Mouse (Mus musculus) adrenal gland, adult 8-10 months (tissue): Measurements from ENCODE around the gene Spata31d1b. TPM values are rescaled to one million over a fixed set of nuclear protein-coding genes. Genes with fewer than 3 reads are reported as not detected.
"Not testable (repeated sequence)": the region's sequence is repeated elsewhere in the genome, so short reads cannot be mapped to it uniquely, and the experiment has no call there.

Experiments
- DNase-seq: peaks from one replicate; pipeline ENCODE4 v3.0.0; 2022
- total RNA-seq, 4 experiments: library from RNA; stranded (reverse); gene quantifications; 2 replicates each; pipeline ENCODE4 v1.2.4; 2022

Gene Spata31d1b
- not detected for total RNA-seq

DNA sequence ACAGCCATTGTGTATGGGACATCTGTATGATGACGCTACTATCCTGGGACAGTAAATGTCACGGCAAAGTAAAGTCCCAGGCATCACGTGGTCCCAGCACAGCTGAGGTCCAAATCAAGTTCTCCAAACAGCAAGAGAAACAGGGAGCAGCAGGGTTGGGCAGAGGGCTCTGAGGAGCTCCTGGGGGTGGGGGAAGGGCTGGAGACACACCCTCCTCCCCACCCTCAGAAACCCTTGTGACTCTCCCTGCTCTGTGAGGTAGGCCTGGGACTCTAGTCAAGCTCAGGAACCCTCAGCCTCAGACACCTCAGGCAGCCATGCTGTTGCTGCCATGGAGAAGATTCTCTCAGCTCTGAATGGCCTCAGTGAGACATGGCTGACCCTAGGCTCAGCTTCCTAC lies at the start of gene Spata31d1b:
Spata31d1b (plus strand) TSS at position 301 of the 400 bp plus-strand sequence.
- not testable (repeated sequence) for DNase-seq

DNA sequence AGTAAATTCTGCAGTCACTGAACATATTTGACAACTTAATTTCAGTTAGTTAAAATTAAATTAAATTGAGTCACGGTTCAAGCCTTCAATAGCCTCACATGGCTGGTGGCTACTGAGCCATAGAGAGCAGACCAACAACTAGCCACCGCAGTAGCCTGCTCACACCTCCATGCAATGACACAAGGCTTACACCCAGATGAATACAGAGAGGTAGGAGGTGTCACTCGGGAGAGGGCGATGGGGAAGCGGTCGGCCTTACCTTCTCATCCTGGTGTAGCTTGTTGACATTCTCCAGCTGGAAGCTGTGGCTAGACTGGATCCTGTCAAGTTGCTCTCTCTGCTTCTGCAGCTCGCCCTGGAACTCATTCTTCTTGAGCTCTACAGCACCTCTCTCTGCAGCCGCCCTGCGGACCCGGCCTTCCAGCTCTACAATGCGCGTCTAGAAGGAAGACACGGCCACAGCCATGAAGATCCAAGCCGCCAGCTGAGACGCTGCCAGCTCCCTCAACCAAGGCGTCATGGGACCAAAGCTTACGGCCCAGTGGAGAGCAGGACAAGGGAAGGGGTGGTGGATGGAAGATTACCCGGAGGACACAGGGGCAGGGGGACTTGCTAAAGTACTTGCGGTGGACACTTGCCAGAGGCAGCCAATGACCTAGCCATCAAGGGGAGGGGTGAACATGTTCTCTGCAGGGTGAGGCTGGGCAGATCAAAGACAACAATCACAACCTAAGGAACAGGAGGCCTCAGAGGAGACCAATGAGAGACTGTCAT lies 48.0 kb upstream of the Spata31d1b start:
- no peak for DNase-seq

DNA sequence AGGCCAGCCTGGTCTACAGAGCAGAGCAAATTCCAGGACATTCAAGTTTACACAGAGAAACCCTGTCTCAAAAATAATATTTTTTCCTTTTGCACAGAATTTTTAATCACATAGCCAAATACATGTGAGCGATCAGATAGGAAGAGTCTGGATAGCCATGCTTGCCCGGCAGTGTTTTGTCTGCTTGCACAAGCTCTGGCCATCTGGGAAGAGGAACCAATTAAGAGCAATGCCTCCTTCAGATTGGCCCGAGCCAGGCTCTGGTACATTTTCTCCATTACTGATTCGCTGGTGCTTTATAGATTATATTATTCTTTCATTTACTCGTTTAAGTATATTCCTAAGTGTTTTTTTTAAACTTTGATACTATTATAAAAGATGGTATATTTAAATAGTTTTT lies 44.3 kb upstream of the Spata31d1b start:
- DNase-seq = no peak

DNA sequence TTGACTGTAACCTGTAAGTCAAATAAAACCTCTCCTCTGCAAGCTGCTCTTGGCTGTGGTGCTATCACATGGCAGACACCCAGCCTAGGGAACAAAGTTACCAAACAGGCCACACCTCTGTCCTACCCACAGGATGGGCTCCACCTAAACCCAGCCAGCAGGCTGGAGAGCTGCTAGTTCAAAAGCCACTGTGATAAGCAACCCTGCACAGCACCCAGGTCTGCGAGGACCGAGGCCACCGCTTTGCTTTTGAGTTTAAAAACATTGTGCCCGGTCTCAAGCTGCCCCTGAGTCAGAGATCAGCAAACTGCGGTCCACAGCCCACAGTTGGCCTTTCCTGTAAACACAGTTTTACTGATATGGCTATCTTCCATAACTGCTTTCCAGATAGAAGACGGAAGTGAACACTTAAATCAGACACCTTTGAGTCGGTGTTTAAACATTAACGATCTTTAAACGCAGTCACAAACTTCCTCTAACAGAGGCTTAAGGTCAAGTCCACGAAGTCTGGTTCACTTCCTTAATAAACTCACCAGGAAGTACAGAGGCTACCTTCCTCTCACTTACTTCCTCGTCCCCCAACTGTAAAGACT lies 43.5 kb upstream of the Spata31d1b start:
- DNase-seq = no peak

DNA sequence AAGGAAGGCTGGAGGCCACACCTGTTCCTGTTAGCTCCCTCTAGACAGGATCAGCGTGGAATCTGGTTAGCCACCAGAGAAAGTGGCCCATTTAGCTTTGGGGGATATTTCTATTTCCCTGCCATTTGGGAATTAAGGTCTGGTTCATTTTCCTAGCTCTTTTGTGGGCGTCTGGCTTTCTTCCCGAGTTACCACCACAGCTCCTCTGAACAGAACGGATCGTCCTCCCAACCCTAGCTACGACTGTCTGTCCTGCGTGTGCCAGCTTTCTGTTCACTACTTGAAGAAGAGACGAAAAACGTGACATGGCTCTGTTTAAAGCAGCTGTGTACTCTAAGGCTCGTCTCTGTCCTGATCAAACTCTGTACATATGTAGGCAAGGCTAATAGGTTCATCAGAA lies 42.1 kb upstream of the Spata31d1b start:
- no peak for DNase-seq

DNA sequence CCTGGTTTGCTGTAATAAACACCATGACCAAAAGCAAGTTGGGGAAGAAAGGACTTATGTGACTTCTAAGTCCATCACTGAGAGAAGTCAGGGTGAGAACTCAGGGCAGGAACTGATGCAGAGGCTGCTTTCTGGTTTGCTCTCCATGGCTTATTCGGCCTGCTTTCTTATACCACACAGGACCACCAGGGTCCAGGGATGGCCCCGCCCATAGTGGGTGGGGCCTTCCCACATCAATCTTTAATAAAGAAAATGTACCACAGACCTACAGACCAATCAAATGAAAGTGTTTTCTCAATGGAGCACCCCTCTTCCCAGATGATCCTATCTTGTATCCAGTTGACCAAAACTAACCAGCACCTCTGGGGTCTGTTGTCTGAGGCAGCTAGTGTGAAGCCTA lies 40.6 kb upstream of the Spata31d1b start:
- no peak for DNase-seq

DNA sequence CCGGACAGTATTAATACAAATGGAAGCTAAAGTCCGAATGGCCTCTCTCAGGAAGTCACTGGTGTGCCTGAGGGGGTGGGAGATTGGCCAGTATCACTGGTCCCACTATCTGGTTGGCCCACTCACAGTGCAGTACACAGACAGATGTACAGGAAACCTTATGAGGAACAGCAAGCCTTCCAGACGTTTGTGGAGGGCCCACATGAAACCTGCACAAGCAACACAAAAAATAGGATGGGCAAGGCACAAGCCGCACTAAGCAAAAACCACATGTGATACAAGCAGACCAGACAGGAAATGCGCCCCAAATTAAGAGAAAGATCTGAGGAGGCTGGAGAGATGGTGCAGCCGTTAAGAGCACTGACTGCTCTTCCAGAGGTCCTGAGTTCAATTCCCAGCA lies 39.8 kb upstream of the Spata31d1b start:
- no peak for DNase-seq

DNA sequence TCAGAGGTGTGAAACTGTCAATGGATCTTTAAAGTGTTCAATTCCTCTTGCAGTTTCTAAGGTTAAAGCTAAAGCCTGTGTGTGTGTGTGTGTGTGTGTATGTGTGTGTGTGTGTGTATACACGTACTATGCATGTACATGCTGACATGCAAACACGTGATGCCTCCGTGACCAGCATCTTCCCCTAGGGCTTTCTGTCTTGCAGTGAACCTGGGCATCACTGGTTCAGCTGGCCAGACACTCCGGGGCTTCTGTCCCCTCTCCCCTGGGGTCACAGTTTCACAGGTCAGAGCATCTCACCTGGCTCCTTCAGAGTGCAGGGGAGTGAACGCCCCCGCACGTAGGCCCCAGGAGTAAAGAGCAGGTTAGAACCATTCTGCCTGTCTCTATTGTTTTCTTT lies 38.5 kb upstream of the Spata31d1b start:
- DNase-seq = no peak

DNA sequence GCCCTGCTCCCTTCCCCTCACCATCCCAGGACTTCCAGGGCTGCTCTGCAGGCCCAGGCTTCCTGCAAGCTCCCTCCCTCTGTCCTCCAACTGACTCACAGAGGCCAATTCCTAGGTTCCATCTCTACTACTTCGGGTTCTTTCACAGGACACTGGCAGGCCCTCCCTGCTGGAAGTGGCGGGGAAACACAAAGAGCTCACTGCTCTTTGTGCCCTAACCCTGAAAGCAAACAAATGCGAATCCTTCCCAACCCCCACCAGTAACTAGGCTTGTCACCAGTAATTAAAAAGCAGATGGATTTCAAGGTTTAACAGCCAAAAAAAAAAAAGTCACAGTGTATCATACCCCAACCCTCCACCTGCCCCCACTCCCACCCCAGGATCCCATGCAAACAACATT lies 37.9 kb upstream of the Spata31d1b start:
- DNase-seq = no peak

DNA sequence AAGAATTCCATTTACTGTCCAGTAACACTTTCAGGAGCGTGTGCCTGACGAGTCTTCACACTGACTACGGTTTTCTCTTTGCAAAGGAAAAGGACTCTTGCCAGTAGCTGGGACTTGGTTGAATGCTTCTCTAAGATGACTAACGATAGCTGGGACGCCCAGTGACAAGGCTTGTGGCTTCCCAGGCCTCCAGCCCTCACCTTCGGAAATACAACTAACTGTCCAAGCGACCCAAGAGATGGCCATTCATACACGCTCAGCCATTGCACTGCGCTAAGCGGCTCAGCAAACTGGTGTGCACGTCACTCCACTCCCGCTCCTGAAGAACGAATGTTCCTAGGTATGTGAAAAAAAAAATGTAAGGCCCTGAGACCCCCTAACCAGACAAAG lies 37.3 kb upstream of the Spata31d1b start:
- DNase-seq = no peak

DNA sequence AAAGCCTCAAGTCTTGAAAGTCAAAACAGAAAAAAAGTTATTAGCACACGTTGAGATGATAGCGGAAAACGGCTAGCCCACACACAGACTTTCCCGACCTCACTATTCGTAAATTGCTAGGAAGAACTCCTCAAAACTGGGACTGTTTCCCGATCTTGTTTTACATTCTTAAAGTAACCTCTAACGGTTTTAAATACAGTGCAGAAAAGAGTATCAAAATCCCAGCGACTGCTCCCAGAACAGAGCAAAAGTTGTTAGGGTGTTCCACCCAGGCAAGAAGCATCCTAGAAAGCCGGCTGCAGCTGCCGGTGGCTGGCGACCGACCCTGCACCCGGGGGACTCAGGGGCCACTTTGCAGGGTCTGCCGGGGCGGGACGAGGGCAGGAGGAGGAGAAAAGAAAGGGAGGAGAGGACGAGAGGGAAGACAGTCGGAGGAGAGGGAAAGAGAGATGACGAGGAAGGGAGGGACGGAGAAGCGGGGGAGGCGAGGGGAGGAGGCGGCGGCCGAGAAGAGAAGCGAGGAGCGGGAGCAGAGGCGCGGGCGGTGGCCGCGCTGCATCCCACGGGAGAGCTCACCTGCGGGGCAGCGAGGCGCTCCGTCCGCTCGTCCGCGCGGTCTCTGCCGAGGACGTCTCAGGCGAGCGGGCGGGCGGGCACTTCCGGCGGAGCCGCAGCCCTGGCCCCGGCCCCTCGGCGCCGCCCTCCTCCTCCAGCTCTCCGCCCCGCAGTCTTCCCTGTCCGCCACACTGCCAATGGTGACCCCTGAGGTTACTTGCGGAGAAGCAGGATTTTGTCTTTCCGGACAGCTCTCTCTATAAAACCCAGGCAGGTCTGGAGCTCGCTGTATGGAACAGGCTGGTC lies 36.7 kb upstream of the Spata31d1b start, which contains the start of gene Golm1:
Golm1 (minus strand) TSS at position 661 of the 861 bp plus-strand sequence.
- peak; percentile 15 for DNase-seq

DNA sequence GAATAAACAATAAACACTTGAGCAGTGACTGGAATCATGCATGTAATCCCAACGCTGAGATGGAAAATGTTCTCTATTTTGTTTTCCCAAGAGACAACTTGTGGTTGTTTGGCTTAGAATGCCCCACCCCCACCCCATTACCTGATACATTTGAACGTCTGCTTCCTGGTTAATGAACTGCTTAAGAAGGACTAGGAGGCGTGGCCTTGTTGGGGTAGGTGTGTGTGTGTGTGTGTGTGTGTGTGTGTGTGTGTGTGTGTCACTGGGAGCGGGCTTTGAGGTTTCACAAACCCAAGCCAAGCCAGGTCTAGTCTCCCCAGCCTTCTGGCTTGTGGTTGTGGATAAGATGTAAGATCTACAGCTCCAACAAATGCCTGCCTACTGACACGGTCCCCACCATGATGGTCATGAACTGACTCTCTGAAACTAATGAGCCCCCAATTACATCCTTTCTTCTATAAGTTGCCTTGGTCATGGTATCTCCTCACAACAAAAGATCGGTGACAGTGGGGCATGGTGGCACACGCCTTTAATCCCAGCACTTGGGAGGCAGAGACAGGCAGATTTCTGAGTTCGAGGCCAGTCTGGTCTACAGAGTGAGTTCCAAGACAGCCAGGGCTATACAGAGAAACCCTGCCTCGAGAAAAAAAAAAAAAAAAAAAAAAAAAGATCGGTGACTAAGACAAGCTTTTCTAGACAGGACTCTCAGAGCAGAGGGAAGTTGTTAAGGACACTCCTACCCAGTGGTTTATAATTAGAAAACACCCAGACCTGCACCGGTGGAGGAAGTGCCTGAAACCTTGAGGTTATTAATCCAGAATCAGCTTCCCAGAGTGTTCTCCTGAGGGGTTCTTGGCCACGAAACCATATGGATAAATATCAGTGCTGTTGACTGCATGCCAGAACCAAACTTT lies 35.5 kb upstream of the Spata31d1b start:
- DNase-seq = no peak

DNA sequence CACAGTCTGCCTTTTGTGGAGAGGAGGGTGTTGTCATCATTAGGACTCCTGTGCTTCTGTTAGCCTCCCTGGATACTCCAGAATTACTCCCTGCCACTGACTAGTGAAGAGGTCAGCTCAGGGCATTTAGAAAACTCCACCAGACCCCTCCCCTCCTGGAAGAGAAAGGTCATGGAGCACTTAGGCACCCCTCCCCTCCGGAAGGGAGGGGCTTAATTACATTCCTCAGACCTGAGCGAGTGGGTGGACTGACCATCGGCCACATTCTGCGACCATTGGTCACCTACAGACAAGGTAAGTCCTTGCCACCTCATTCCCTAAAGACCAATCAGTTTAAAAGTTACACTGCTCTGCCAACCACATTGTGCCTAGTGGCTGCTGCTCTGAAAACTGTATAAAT lies 32.8 kb upstream of the Spata31d1b start:
- no peak for DNase-seq

DNA sequence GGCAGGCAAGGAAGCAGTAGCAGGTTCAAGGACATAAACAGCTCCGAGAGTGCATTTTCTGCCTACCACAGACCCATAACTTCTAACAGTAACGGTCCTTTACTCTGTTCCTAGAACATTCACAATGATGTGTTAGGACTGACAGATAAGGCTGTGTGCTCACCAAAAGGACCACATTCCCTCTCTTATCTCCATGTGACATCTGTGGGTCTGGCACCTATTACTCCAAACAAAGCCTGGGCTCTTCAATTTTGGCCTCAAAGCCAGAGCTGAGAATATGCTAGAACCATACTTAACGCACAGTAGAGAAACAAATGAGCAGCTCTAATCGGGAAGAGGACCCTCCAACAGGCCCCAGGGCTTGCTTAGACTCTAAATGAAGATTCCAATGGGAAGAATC lies 32.2 kb upstream of the Spata31d1b start:
- no peak for DNase-seq

DNA sequence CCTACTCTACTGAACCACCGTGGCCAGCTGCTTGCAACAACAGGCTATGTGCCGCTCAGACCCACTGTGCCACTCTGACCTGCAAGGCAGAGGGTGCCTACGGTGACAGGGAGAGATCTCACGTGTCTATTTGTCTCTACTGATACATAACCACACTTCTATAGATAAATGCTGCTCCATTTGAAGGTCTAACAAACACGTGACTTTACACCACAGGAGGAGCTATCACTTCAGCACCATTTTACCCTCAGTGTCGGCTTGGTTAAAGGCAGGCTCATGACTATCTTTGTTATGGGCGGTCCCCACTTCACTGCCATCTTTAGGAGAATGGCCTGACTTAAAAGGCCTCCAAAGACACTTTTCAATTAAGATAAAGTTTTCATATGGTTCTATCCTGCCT lies 29.5 kb upstream of the Spata31d1b start:
- no peak for DNase-seq

DNA sequence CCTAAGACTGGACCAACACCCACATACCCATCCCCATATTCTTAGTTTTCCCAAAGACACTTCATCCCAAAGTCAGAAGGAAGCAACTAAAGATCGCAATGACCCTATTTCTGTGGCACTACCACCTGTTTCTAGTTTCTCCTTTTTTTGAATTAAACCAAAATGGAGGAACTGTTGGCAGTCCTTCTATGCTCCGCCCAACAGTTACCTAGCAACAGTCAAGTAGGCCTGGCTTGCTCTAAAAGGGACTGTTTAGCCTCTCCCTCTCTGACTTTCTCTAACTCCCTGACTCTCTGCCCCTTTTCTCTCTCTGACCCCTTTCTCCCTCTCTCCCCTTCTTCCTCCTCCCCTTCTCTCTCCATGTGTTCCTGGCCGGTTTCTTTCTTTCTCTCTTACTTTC lies 26.8 kb upstream of the Spata31d1b start:
- no peak for DNase-seq

DNA sequence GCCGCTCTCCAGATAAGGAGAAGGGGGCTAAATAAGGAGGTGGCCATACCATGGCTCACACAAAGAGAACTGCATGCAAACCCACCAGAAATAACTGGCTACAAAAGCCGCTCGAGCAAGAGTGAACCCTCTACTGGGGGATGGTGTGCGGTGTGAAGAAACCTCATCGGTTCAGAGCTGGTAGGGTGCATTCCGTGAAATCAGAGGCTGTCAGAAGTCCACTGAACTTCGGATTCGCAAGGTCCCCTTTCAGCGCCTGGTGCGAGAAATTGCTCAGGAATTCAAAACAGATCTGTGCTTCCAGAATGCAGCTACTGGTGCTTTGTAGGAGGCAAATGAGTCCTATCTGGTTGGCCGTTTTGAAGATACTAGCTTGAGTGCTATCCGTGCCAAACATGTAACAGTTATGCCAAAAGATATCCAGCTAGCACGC lies 23.7 kb upstream of the Spata31d1b start:
- no peak for DNase-seq

DNA sequence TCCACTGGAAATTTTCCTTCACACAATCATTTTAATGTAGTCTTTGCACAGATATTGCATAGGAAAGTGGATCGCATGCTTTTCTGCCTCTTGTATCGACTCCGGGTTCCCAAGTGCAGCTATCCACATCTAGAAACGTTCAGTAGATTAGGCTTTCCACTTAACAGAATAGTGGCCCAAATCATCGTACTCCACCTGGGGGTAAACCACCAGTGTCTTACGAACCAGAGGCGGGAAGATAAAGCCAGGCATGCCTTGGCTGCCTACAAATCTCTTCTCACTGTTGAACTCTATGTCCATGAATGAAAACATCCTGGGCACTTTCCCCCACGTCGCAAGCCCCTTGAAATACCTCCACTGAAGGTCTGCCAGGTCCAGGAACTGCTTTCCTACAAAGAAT lies 22.8 kb upstream of the Spata31d1b start:
- DNase-seq = no peak

DNA sequence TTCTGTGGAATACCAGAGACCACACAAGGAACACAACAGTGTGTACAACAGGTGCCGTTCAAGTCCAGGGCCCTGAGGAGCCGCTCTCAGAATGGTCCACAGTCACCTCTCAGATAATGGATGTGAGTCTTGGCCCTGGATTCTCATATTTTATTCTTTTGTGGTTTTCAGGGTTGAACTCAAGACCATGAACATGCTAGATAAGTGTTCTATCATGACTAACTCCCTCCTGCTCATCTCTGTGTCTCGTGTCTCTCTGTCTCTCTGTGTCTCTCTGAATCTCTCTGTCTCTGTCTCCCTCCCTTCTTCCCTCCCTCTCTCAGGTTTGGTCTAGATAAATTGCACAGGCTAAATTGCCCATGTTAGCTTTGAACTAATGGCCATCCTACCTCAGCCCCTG lies 22.2 kb upstream of the Spata31d1b start:
- no peak for DNase-seq

DNA sequence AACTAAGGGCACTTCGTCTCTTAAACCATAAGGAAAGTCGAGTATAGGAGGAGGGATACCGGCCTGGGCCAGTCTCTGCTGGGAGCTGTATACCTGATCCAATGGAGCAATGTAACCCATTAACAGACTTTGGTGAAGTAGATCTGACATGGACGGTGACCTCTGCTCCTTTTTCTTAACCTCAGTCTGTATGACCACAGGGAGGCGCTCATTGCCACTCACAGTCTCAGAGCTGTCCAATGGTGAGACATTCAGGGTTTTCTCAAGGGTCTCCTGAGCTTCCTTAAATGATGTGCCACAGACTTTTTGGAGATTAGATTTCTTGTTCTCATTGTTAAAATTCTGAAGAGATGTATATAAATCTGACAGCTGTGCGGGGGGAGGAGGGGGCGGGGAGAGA lies 21.5 kb upstream of the Spata31d1b start:
- no peak for DNase-seq

DNA sequence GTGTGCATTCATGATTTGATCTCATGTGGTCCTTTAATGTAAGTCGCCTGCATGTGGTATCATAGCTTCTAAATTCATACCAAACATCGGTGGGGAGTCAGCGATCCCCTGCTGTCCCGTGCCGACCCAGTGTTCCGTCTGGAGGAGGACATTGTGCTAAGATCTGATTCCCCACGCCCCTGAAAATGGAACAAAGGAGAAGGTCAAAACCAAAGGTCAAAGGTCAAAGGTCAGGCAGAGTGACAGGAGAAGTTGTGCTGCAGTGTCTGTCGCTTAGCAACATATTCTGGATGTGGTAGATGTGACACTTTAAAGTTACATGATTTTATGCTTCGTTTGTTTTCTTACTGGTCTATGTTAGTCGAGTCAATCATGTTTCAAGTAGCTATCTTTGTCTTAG lies 20.6 kb upstream of the Spata31d1b start:
- no peak for DNase-seq

DNA sequence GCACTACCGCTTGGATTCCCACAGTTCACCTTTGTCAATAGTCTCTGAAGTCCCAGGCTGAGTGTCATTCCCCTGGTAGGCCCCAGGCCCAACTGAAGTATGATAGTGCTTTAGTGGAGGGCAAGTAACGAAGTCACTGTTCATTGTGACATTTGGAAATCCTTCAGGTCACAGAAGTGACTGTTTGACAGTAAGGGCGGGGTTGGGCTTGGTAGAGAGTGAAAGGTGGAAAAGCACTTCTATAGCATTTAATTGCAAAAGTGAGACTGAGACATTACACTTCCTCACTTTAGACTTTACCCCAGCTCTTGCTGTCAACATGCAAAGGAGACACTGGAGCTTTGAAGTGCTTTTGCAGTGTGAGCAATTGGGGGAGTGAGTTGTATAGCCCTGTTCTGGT lies 18.1 kb upstream of the Spata31d1b start, which contains the start of gene 4921517D22Rik:
4921517D22Rik (minus strand) TSS at position 101 of the 400 bp plus-strand sequence.
- no peak for DNase-seq
